ENCODE assay signal across 7 mouse cellular contexts in genomic region chr9:104001921-104002859, GRCm38 (mm10). TPM values are rescaled to one million over a fixed set of nuclear protein-coding genes. Genes with fewer than 3 reads are reported as not detected.
A peak's percentile ranks its signal among the peaks of the same experiment; 100 is the strongest.
DNase-seq lines count a peak whose midpoint lies in the region; ATAC-seq lines count a peak whose summit lies in the region.

Gene Nphp3 (plus strand): TSS chr9:104002544.

- H3K4me3 ChIP-seq in intestine, embryonic 15.5 days (replicated peaks), result peak within 1 kb of the TSS; percentile 68
- peak within 1 kb of the TSS; percentile 81 for H3K4me3 ChIP-seq in midbrain, embryonic 10.5 days

- peaks cover 9% of the 10 kb centered on the region for H3K4me1 ChIP-seq in intestine, embryonic 15.5 days (replicated peaks)
- peaks cover 32% of the 10 kb centered on the region for H3K4me1 ChIP-seq in midbrain, embryonic 10.5 days

- ATAC-seq in intestine, embryonic 15.5 days, result peak; percentile 98

- peak within 1 kb of the TSS; percentile 85 for H3K4me2 ChIP-seq in intestine, embryonic 15.5 days (replicated peaks)

- peak within 1 kb of the TSS; percentile 88 for H3K27ac ChIP-seq in intestine, embryonic 15.5 days
- peak within 1 kb of the TSS; percentile 86 for H3K27ac ChIP-seq in midbrain, embryonic 10.5 days (replicated peaks)

- intact Hi-C loops in gastrocnemius, postnatal 36 days (cut with DNase I), result no loop called here
- intact Hi-C loops in left cerebral cortex, postnatal 25 days (cut with DNase I), result loop anchor here (2.0 kb wide), 1 partner anchor 61 kb away; the partner anchor contains the start of genes Acad11 and Uba5

- under 1% methylated on average over 55 of the region's 55 CpGs for WGBS in intestine, embryonic 15.5 days
- 1% methylated on average over 55 of the region's 55 CpGs for WGBS in midbrain, embryonic 10.5 days

- H3K36me3 ChIP-seq in intestine, embryonic 15.5 days, result no peaks in the 10 kb centered on the region; the same call in 1 of the 2 replicates
- peaks cover 12% of the 10 kb centered on the region for H3K36me3 ChIP-seq in midbrain, embryonic 10.5 days

- H3K9me3 ChIP-seq in intestine, embryonic 15.5 days, result no peaks in the 10 kb centered on the region
- no peaks in the 10 kb centered on the region for H3K9me3 ChIP-seq in midbrain, embryonic 10.5 days (replicated peaks)

- no peaks in the 10 kb centered on the region for H3K27me3 ChIP-seq in intestine, embryonic 15.5 days (replicated peaks)
- peaks cover 13% of the 10 kb centered on the region for H3K27me3 ChIP-seq in midbrain, embryonic 10.5 days (ENCODE audit: low read depth, poor library complexity, severe bottlenecking)

- DNase-seq in adrenal gland, adult 2 months, result peak; percentile 100
- peak; percentile 99 for DNase-seq in embryo, embryonic 11.5 days (ENCODE audit: low read depth, low spot score)
- peak; percentile 99 for DNase-seq in gastrocnemius, postnatal 36 days
- DNase-seq in left cerebral cortex, postnatal 25 days (ENCODE audit: low spot score in 2 of 2), result peak; percentile 96 to 100
- peak; percentile 99 for DNase-seq in midbrain, embryonic 10.5 days (ENCODE audit: low spot score)
- DNase-seq in right cerebral cortex, postnatal 4 days, result peak; percentile 99

- H3K9ac ChIP-seq in intestine, embryonic 15.5 days, result peak within 1 kb of the TSS; percentile 55

RNA-seq across cellular contexts. Expression of gene Nphp3, which starts in this region (rescaled TPM):
- 1 to 10 TPM; 2.3 to 4.7 TPM for total RNA-seq in adrenal gland, adult 2 months (2021)
- polyA plus RNA-seq in adrenal gland, adult 2 months (2012; rRNA removed), result 8.4 and 8.6 TPM in 2 replicates
- total RNA-seq in gastrocnemius, postnatal 36 days (2021), result 1 to 10 TPM in 1 of 2 experiments, under 1 TPM in 1; 0.67 to 1.1 TPM
- polyA plus RNA-seq in intestine, embryonic 15.5 days (2015; fragmentation: Nextera tagmentation; extraction: Ambion mirVana), result 3.4 and 3.5 TPM in 2 replicates
- 10 to 100 TPM in 1 of 2 experiments, 1 to 10 TPM in 1; 6.8 to 12.7 TPM for total RNA-seq in left cerebral cortex, postnatal 25 days (2021)
- polyA plus RNA-seq in midbrain, embryonic 10.5 days (2016; fragmentation: Nextera tagmentation; extraction: Ambion mirVana), result 3.2 and 3.6 TPM in 2 replicates

Comparison
In these comparisons a context has a peak if more than half of its experiments do, and no peak if none do; other contexts are left out.
1. Peak in every context shown above with its lines: DNase-seq, ATAC-seq, H3K4me3 ChIP-seq and H3K27ac ChIP-seq.